10 mouse cellular contexts compared by ENCODE assay signal in the genomic region with DNA sequence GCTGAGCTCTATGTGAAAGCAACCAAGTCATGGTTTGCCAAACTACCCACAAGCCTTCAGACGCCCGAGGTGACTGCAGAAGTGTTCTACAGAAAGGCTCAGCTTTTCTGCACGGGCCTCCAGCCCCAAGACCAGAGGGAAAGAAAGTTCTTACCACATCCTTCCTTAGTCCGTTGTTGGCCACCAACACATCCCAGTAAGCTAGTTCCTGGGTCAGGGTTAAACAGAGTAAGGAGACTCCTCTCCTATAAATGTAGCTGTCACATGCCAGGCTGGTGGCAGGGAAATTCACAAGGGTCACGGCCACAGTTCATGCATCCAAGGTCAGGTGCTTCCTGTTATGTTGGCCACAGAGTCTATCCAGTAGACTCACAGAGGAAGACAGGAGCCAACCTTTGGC. TPM values are rescaled to one million over a fixed set of nuclear protein-coding genes. Genes with fewer than 3 reads are reported as not detected.
DNase-seq lines count a peak whose midpoint lies in the region; ATAC-seq and TF ChIP-seq lines count a peak whose summit lies in the region.
"Had no signal": no experiment of that assay in that cellular context is flagged by ENCODE, and none has a peak within 500 bp of the region (broad histone marks: within the 10 kb centered on the region; RNA-seq: fewer than 3 reads in every experiment).

No protein-coding gene starts in this region.

- peaks cover 44% of the 10 kb centered on the region for H3K4me1 ChIP-seq in intestine, embryonic 14.5 days (replicated peaks; ENCODE audit: control insufficient read depth, insufficient read depth, low read length)
- 0 out of 2 replicates have a peak, but pooled peaks cover 2% of the 10 kb centered on the region for H3K4me1 ChIP-seq in intestine, postnatal 0 days (replicated peaks; ENCODE audit: control insufficient read depth, insufficient read depth, low read length)
- peaks cover 100% of the 10 kb centered on the region for H3K4me1 ChIP-seq in megakaryocyte, embryonic 14.5 days

- TF ChIP-seq CTCF in intestine, postnatal 0 days (IDR thresholded peaks at IDR 0.05; ENCODE audit: low read depth): no peak

- 90% methylated on average over 5 of the region's 5 CpGs for WGBS in intestine, embryonic 14.5 days
- WGBS in intestine, postnatal 0 days: 87% methylated on average over 5 of the region's 5 CpGs

- peak overlapping the region; percentile 98; the same call in 1 of the 2 replicates for H3K27ac ChIP-seq in intestine, embryonic 14.5 days (ENCODE audit: low read depth)
- H3K27ac ChIP-seq in intestine, postnatal 0 days (ENCODE audit: low read depth, low read length): no peak overlapping the region

- H3K4me3 ChIP-seq in intestine, embryonic 14.5 days (ENCODE audit: low read depth, low read length): no peak overlapping the region
- H3K4me3 ChIP-seq in intestine, postnatal 0 days (ENCODE audit: low read depth, low read length): no peak overlapping the region
- H3K4me3 ChIP-seq in megakaryocyte, embryonic 14.5 days (replicated peaks): peak overlapping the region; percentile 56

- no peak for DNase-seq in intestine, embryonic 14.5 days (ENCODE audit: low spot score)
- no peak for DNase-seq in frontal cortex, postnatal 14 days (ENCODE audit: low spot score in 2 of 2)
- no peak for DNase-seq in urinary bladder, postnatal 25 days (ENCODE audit: low spot score)
- DNase-seq in right cerebral cortex, postnatal 25 days: no peak
- DNase-seq: right cerebral cortex, postnatal 14 days had no signal

- no peak for ATAC-seq in intestine, embryonic 14.5 days (replicated peaks; ENCODE audit: low FRiP score, low TSS enrichment, low read depth)
- no peak for ATAC-seq in intestine, postnatal 0 days
- peak; percentile 23 for ATAC-seq in activated CD4-positive, CD25-positive, alpha-beta regulatory T cell, adult 4 months
- peak; percentile 3 for ATAC-seq in inflammation-experienced regulatory T-cells, adult 6 months

- H3K27me3 ChIP-seq in intestine, embryonic 14.5 days (replicated peaks; ENCODE audit: control insufficient read depth, insufficient read depth, low read length): no peaks in the 10 kb centered on the region
- H3K27me3 ChIP-seq in intestine, postnatal 0 days (replicated peaks; ENCODE audit: control insufficient read depth, insufficient read depth, low read length): no peaks in the 10 kb centered on the region
- H3K27me3 ChIP-seq in megakaryocyte, embryonic 14.5 days (replicated peaks): no peaks in the 10 kb centered on the region

- no peak overlapping the region for H3K4me2 ChIP-seq in intestine, embryonic 14.5 days (ENCODE audit: low read length)
- H3K4me2 ChIP-seq in intestine, postnatal 0 days (replicated peaks; ENCODE audit: low read depth): no peak overlapping the region

- H3K9ac ChIP-seq in intestine, embryonic 14.5 days (ENCODE audit: low read length): no peak overlapping the region
- H3K9ac ChIP-seq in intestine, postnatal 0 days (ENCODE audit: low read depth, low read length): no peak overlapping the region

- H3K36me3 ChIP-seq in intestine, embryonic 14.5 days (ENCODE audit: control insufficient read depth, insufficient read depth, low read length): peaks cover 21% of the 10 kb centered on the region
- peaks cover 15% of the 10 kb centered on the region; the same call in 1 of the 2 replicates for H3K36me3 ChIP-seq in intestine, postnatal 0 days (ENCODE audit: control insufficient read depth, insufficient read depth)
- H3K36me3 ChIP-seq in megakaryocyte, embryonic 14.5 days (replicated peaks; ENCODE audit: low read length): peaks cover 92% of the 10 kb centered on the region

- no peaks in the 10 kb centered on the region for H3K9me3 ChIP-seq in intestine, embryonic 14.5 days (ENCODE audit: control insufficient read depth, low read length)
- no peaks in the 10 kb centered on the region for H3K9me3 ChIP-seq in intestine, postnatal 0 days (ENCODE audit: control insufficient read depth)
- H3K9me3 ChIP-seq in megakaryocyte, embryonic 14.5 days: no peaks in the 10 kb centered on the region
- H3K9me3 ChIP-seq: G1E had no signal

RNA-seq across cellular contexts. Expression of gene Plekho2, which starts 27.7 kb away (rescaled TPM):
- 11.9 and 12.6 TPM in 2 replicates for polyA plus RNA-seq in intestine, embryonic 14.5 days (2014; fragmentation: Nextera tagmentation; extraction: Ambion mirVana)
- 6.6 and 6.7 TPM in 2 replicates for polyA plus RNA-seq in intestine, postnatal 0 days (2015; fragmentation: Nextera tagmentation; extraction: Ambion mirVana)
- 10 to 100 TPM; 48.8 to 64.6 TPM for polyA plus RNA-seq in activated CD4-positive, CD25-positive, alpha-beta regulatory T cell, adult 4 months (2017; shearing (Covaris generic))
- polyA plus RNA-seq in inflammation-experienced regulatory T-cells, adult 6 months (2017; shearing (Covaris generic)): 10 to 100 TPM; 44.8 to 84.9 (median 55.9) TPM
- 198 and 329 TPM in 2 replicates for polyA plus RNA-seq in megakaryocyte, embryonic 14.5 days (2012; ENCODE audit: insufficient read depth, low replicate concordance)

RNA-seq across cellular contexts. Expression of gene Ankdd1a, which starts 32.1 kb away (rescaled TPM):
- not detected in 2 replicates for polyA plus RNA-seq in intestine, embryonic 14.5 days (2014; fragmentation: Nextera tagmentation; extraction: Ambion mirVana)
- polyA plus RNA-seq in intestine, postnatal 0 days (2015; fragmentation: Nextera tagmentation; extraction: Ambion mirVana): not detected in 2 replicates
- polyA plus RNA-seq in activated CD4-positive, CD25-positive, alpha-beta regulatory T cell, adult 4 months (2017; shearing (Covaris generic)): under 1 TPM in 1 of 2 experiments, not detected in 1; 0.37 TPM
- not detected for polyA plus RNA-seq in inflammation-experienced regulatory T-cells, adult 6 months (2017; shearing (Covaris generic))
- 2.0 TPM in 1 of 2 replicates, not detected in the other for polyA plus RNA-seq in megakaryocyte, embryonic 14.5 days (2012; ENCODE audit: insufficient read depth, low replicate concordance)
- polyA plus RNA-seq: G1E had no signal

RNA-seq across cellular contexts. Expression of gene Pif1, which starts 34.8 kb away (rescaled TPM):
- 8.1 and 9.9 TPM in 2 replicates for polyA plus RNA-seq in intestine, embryonic 14.5 days (2014; fragmentation: Nextera tagmentation; extraction: Ambion mirVana)
- polyA plus RNA-seq in intestine, postnatal 0 days (2015; fragmentation: Nextera tagmentation; extraction: Ambion mirVana): 1.2 and 1.8 TPM in 2 replicates
- 1 to 10 TPM; 2.4 to 2.6 TPM for polyA plus RNA-seq in activated CD4-positive, CD25-positive, alpha-beta regulatory T cell, adult 4 months (2017; shearing (Covaris generic))
- polyA plus RNA-seq in inflammation-experienced regulatory T-cells, adult 6 months (2017; shearing (Covaris generic)): 1 to 10 TPM in 2 of 3 experiments, under 1 TPM in 1; 0.32 to 7.4 (median 1.1) TPM
- polyA plus RNA-seq in megakaryocyte, embryonic 14.5 days (2012; ENCODE audit: insufficient read depth, low replicate concordance): 3.9 and 6.9 TPM in 2 replicates

Comparison
In these comparisons a context has a peak if more than half of its experiments do, and no peak if none do; other contexts are left out.
1. ATAC-seq: peak in activated CD4-positive, CD25-positive, alpha-beta regulatory T cell, adult 4 months (single experiment) and inflammation-experienced regulatory T-cells, adult 6 months (single experiment); none in intestine, embryonic 14.5 days (single experiment) and intestine, postnatal 0 days (single experiment).